Mouse (Mus musculus) heart, embryonic 16.5 days (tissue): ENCODE data around the gene Cfap97d2. TPM values are rescaled to one million over a fixed set of nuclear protein-coding genes. Genes with fewer than 3 reads are reported as not detected.
A peak's percentile ranks its signal among the peaks of the same experiment; 100 is the strongest.

Experiments
- ATAC-seq: fragments of 200-750 bp; cut with Nextera tagmentation; replicated peaks from 2 replicates; pipeline ENCODE4 v1.8.0; 2017; ENCODE audit warnings: moderate number of reproducible peaks; ENCODE audit not compliant: insufficient read depth, low FRiP score; ENCODE audit errors: extremely low read depth
- H3K27ac ChIP-seq: fragments of 300-500 bp; sonication (generic); 2 replicates; pipeline ENCODE4 v1.5.1; 2014; ENCODE audit warnings: mild to moderate bottlenecking, low read length, control low read depth, moderate library complexity
- H3K27me3 ChIP-seq: fragments of 300-500 bp; sonication (generic); 2 replicates; pipeline ENCODE4 v1.6.1; 2014; ENCODE audit warnings: low read length, mixed read lengths; ENCODE audit not compliant: control insufficient read depth, insufficient read depth
- H3K36me3 ChIP-seq: fragments of 300-500 bp; sonication (generic); 2 replicates; pipeline ENCODE4 v1.6.1; 2014; ENCODE audit not compliant: control insufficient read depth, insufficient read depth
- H3K4me1 ChIP-seq: fragments of 300-500 bp; sonication (generic); 2 replicates; pipeline ENCODE4 v1.6.1; 2014; ENCODE audit warnings: low read length, mixed read lengths; ENCODE audit not compliant: control insufficient read depth, insufficient read depth
- H3K4me2 ChIP-seq: fragments of 300-500 bp; sonication (generic); 2 replicates; pipeline ENCODE4 v1.6.1; 2014; ENCODE audit warnings: low read depth, mild to moderate bottlenecking, control low read depth, low read length
- H3K4me3 ChIP-seq: fragments of 300-500 bp; sonication (generic); 2 replicates; pipeline ENCODE4 v1.5.1; 2014; ENCODE audit warnings: mild to moderate bottlenecking, control low read depth, low read length
- H3K9ac ChIP-seq: fragments of 300-500 bp; sonication (generic); 2 replicates; pipeline ENCODE4 v1.6.1; 2014; ENCODE audit warnings: low read length, control low read depth
- H3K9me3 ChIP-seq: fragments of 300-500 bp; sonication (generic); replicated peaks from 2 replicates; pipeline ENCODE4 v1.6.1; 2016; ENCODE audit warnings: low read length; ENCODE audit not compliant: control insufficient read depth
- WGBS: fragments of 180-500 bp; shearing (Covaris S2); extraction: QIAGEN DNeasy Blood & Tissue Kit; methylation state at CpG from one replicate; pipeline ENCODE4 v1.1.7; 2014; 5-methylcytosine and 5-hydroxymethylcytosine counted together
- polyA plus RNA-seq: library from polyadenylated mRNA; unstranded; fragments of >200 nt; fragmentation: Nextera tagmentation; extraction: Ambion mirVana; gene quantifications from 2 replicates; pipeline ENCODE4 v1.2.1, GENCODE M21; 2015

The Cfap97d2 gene
- polyA plus RNA-seq, 1 experiment from 2014 or later = not detected

GRCm38 (mm10) chr8:13671246-13672003 lies 34.3 kb upstream of the Cfap97d2 start:
- ATAC-seq = no peak
- Histone ChIP-seq H3K9ac (no peak overlapping the region), H3K9me3 (no peaks in the 10 kb centered on the region), H3K27me3 (no peaks in the 10 kb centered on the region), H3K27ac (peak overlapping the region; percentile 53), H3K4me1 (peaks cover 74% of the 10 kb centered on the region), H3K4me3 (no peak overlapping the region), H3K36me3 (no peaks in the 10 kb centered on the region), H3K4me2 (no peak overlapping the region)
- WGBS = 70% methylated on average over 10 of the region's 10 CpGs

GRCm38 (mm10) chr8:13673215-13673614 lies 32.5 kb upstream of the Cfap97d2 start:
- Histone ChIP-seq H3K27ac (peak overlapping the region; percentile 66; the same call in 1 of the 2 replicates), H3K9me3 (no peaks in the 10 kb centered on the region), H3K4me3 (no peak overlapping the region), H3K4me2 (no peak overlapping the region), H3K36me3 (no peaks in the 10 kb centered on the region), H3K9ac (no peak overlapping the region), H3K4me1 (peaks cover 71% of the 10 kb centered on the region), H3K27me3 (no peaks in the 10 kb centered on the region)
- ATAC-seq = no peak
- WGBS = 57% methylated on average over 4 of the region's 4 CpGs

GRCm38 (mm10) chr8:13674294-13675010 lies 31.2 kb upstream of the Cfap97d2 start:
- Histone ChIP-seq H3K9ac (peak overlapping the region; percentile 27; the same call in 1 of the 2 replicates), H3K4me1 (peaks cover 60% of the 10 kb centered on the region), H3K4me2 (peak overlapping the region; percentile 75; the same call in 1 of the 2 replicates), H3K9me3 (no peaks in the 10 kb centered on the region), H3K4me3 (no peak overlapping the region), H3K27ac (peak overlapping the region; percentile 73), H3K27me3 (no peaks in the 10 kb centered on the region), H3K36me3 (no peaks in the 10 kb centered on the region)
- 37% methylated on average over 12 of the region's 12 CpGs for WGBS
- ATAC-seq = no peak

- no peaks in the 10 kb centered on the region for H3K9me3 ChIP-seq
- H3K4me2 ChIP-seq = peak overlapping the region; percentile 75
- peak overlapping the region; percentile 79 for H3K4me3 ChIP-seq
- 45% methylated on average over 4 of the region's 4 CpGs for WGBS
- H3K27ac ChIP-seq = peak overlapping the region; percentile 73
- ATAC-seq = no peak
- H3K27me3 ChIP-seq = no peaks in the 10 kb centered on the region
- no peaks in the 10 kb centered on the region for H3K36me3 ChIP-seq
- H3K9ac ChIP-seq = peak overlapping the region; percentile 82
- peaks cover 56% of the 10 kb centered on the region for H3K4me1 ChIP-seq
Measured at GRCm38 (mm10) chr8:13675121-13675520, 30.6 kb upstream of the Cfap97d2 start.

- Histone ChIP-seq H3K4me1 (peaks cover 56% of the 10 kb centered on the region), H3K27me3 (no peaks in the 10 kb centered on the region), H3K4me2 (peak overlapping the region; percentile 75), H3K36me3 (no peaks in the 10 kb centered on the region), H3K27ac (peak overlapping the region; percentile 85; the same call in 1 of the 2 replicates), H3K9me3 (no peaks in the 10 kb centered on the region), H3K4me3 (peak overlapping the region; percentile 79), H3K9ac (peak overlapping the region; percentile 82)
- 26% methylated on average over 8 of the region's 8 CpGs for WGBS
- ATAC-seq = no peak
Measured at GRCm38 (mm10) chr8:13675524-13675923, 30.2 kb upstream of the Cfap97d2 start.

GRCm38 (mm10) chr8:13676302-13676700 lies 29.4 kb upstream of the Cfap97d2 start:
- Histone ChIP-seq H3K9me3 (no peaks in the 10 kb centered on the region), H3K9ac (peak overlapping the region; percentile 82), H3K27me3 (no peaks in the 10 kb centered on the region), H3K4me2 (peak overlapping the region; percentile 75), H3K4me1 (peaks cover 51% of the 10 kb centered on the region), H3K36me3 (no peaks in the 10 kb centered on the region), H3K4me3 (peak overlapping the region; percentile 79), H3K27ac (peak overlapping the region; percentile 85)
- peak; percentile 10; the same call in 1 of the 2 replicates for ATAC-seq
- under 1% methylated on average over 12 of the region's 12 CpGs for WGBS

GRCm38 (mm10) chr8:13676701-13677412 lies 28.8 kb upstream of the Cfap97d2 start:
- peak overlapping the region; percentile 79 for H3K4me3 ChIP-seq
- H3K9ac ChIP-seq = peak overlapping the region; percentile 82
- peaks cover 45% of the 10 kb centered on the region for H3K4me1 ChIP-seq
- H3K27ac ChIP-seq = peak overlapping the region; percentile 85
- no peaks in the 10 kb centered on the region for H3K9me3 ChIP-seq
- H3K36me3 ChIP-seq = no peaks in the 10 kb centered on the region
- peak overlapping the region; percentile 75 for H3K4me2 ChIP-seq
- WGBS = under 1% methylated on average over 47 of the region's 47 CpGs
- H3K27me3 ChIP-seq = no peaks in the 10 kb centered on the region
- ATAC-seq = peak; percentile 45

- Histone ChIP-seq H3K36me3 (no peaks in the 10 kb centered on the region), H3K9ac (peak within 1 kb of the TSS; percentile 82), H3K27me3 (no peaks in the 10 kb centered on the region), H3K9me3 (no peaks in the 10 kb centered on the region), H3K4me1 (peaks cover 41% of the 10 kb centered on the region), H3K4me2 (peak within 1 kb of the TSS; percentile 75), H3K27ac (peak within 1 kb of the TSS; percentile 85), H3K4me3 (peak within 1 kb of the TSS; percentile 79)
- 0% methylated on average over 40 of the region's 42 CpGs for WGBS
- peak; percentile 97 for ATAC-seq
Measured at GRCm38 (mm10) chr8:13677413-13677883, 28.2 kb upstream of the Cfap97d2 start, which contains the start of gene Rasa3. Gene Rasa3 (minus strand): TSS chr8:13677603.
